Mouse (Mus musculus) embryonic facial prominence, embryonic 13.5 days (tissue): ENCODE results near the gene Arl15. TPM values are rescaled to one million over a fixed set of nuclear protein-coding genes. Genes with fewer than 3 reads are reported as not detected.

ENCODE experiments used
- ATAC-seq: fragments of 200-750 bp; cut with Nextera tagmentation; 2 replicates; pipeline ENCODE4 v1.8.0; 2017; ENCODE audit warnings: low read depth; ENCODE audit not compliant: insufficient number of reproducible peaks, insufficient read depth, low FRiP score, low TSS enrichment
- H3K27ac ChIP-seq: fragments of 300-500 bp; sonication (generic); 2 replicates; pipeline ENCODE4 v1.5.1; 2015; ENCODE audit warnings: moderate library complexity, mild to moderate bottlenecking, inconsistent platforms
- H3K27me3 ChIP-seq: fragments of 300-500 bp; sonication (generic); 2 replicates; pipeline ENCODE4 v1.6.1; 2015; ENCODE audit warnings: mild to moderate bottlenecking, inconsistent platforms
- H3K36me3 ChIP-seq: fragments of 300-500 bp; sonication (generic); 2 replicates; pipeline ENCODE4 v1.6.1; 2015; ENCODE audit warnings: mild to moderate bottlenecking, inconsistent platforms
- H3K4me1 ChIP-seq: fragments of 300-500 bp; sonication (generic); 2 replicates; pipeline ENCODE4 v1.6.1; 2015; ENCODE audit warnings: inconsistent platforms
- H3K4me2 ChIP-seq: fragments of 300-500 bp; sonication (generic); 2 replicates; pipeline ENCODE4 v1.6.1; 2015; ENCODE audit warnings: moderate library complexity, mild to moderate bottlenecking, inconsistent platforms
- H3K4me3 ChIP-seq: fragments of 300-500 bp; sonication (generic); 2 replicates; pipeline ENCODE4 v1.5.1; 2015; ENCODE audit warnings: mild to moderate bottlenecking, inconsistent platforms
- H3K9ac ChIP-seq: fragments of 300-500 bp; sonication (generic); 2 replicates; pipeline ENCODE4 v1.6.1; 2015; ENCODE audit warnings: mild to moderate bottlenecking, inconsistent platforms
- H3K9me3 ChIP-seq: fragments of 300-500 bp; sonication (generic); 2 replicates; pipeline ENCODE4 v1.6.1; 2016; ENCODE audit warnings: inconsistent platforms
- WGBS: fragments of 180-500 bp; shearing (Covaris S2); methylation state at CpG from one replicate; pipeline ENCODE4 v1.1.7; 2015; ENCODE audit warnings: mixed read lengths; 5-methylcytosine and 5-hydroxymethylcytosine counted together
- polyA plus RNA-seq: library from polyadenylated mRNA; unstranded; fragments of >200 nt; fragmentation: Nextera tagmentation; extraction: Ambion mirVana; gene quantifications from 2 replicates; pipeline ENCODE4 v1.2.1, GENCODE M21; 2015

Gene Arl15
- polyA plus RNA-seq, 1 experiment from 2014 or later, result 16.5 TPM

GRCm38 (mm10) chr13:114119816-114120215 lies 325.5 kb downstream of the Arl15 start:
- Histone ChIP-seq H3K4me3 (no peak overlapping the region), H3K4me1 (peaks cover 23% of the 10 kb centered on the region; the same call in 1 of the 2 replicates), H3K36me3 (no peaks in the 10 kb centered on the region), H3K9ac (no peak overlapping the region), H3K27me3 (no peaks in the 10 kb centered on the region), H3K9me3 (no peaks in the 10 kb centered on the region), H3K27ac (no peak overlapping the region; the same call in 1 of the 2 replicates), H3K4me2 (no peak overlapping the region)
- WGBS, result 50% methylated on average over 4 of the region's 4 CpGs
- no peak for ATAC-seq

DNA sequence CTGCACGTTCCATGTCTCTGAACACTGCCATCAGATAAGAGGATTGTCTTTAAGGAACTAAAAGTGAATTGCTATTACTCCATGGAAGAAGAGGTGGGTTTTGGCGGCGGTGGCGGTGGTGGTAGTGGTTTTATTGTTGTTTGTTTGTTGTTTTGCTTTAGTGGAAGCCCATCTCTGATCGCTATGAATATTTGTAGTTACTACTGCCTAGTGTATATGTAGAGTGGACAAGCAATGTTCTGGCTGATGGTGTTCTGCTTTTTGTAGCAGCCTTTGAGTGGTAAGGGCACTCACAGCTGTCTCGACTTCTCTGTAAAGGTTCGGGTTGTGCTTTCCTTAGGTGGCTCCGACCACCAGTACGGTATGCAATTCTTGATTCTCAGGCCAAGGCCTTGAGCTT lies 327.3 kb downstream of the Arl15 start:
- no peak for ATAC-seq
- Histone ChIP-seq H3K4me1 (peaks cover 23% of the 10 kb centered on the region; the same call in 1 of the 2 replicates), H3K9ac (no peak overlapping the region), H3K9me3 (no peaks in the 10 kb centered on the region), H3K27me3 (no peaks in the 10 kb centered on the region), H3K36me3 (no peaks in the 10 kb centered on the region), H3K27ac (no peak overlapping the region), H3K4me2 (no peak overlapping the region), H3K4me3 (no peak overlapping the region)
- WGBS, result 93% methylated on average over 9 of the region's 9 CpGs

DNA sequence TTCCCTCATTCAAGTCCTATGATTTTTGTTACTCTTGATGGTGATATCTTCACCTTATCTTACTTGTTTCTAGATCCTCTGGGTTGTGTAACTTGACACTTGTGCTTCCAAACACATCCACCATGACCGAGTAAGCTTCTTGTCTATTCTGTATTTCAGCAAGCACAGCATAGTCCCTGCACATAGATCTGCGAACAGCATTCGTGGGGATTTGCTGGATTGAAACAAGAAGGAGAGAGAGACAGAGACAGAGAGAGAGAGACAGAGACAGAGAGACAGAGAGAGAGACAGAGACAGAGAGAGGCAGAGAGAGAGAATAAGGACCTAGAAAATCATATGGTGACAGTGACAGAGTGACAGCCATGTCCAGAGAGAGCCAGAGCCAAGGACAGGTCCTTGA lies 329.1 kb downstream of the Arl15 start:
- no peak overlapping the region for H3K4me2 ChIP-seq
- no peak for ATAC-seq
- H3K27ac ChIP-seq, result no peak overlapping the region
- H3K9ac ChIP-seq, result no peak overlapping the region
- H3K9me3 ChIP-seq, result 0 out of 2 replicates have a peak, but pooled peaks cover 3% of the 10 kb centered on the region
- no peak overlapping the region for H3K4me3 ChIP-seq
- H3K36me3 ChIP-seq, result peaks cover 7% of the 10 kb centered on the region
- peaks cover 18% of the 10 kb centered on the region; the same call in 1 of the 2 replicates for H3K4me1 ChIP-seq
- WGBS, result 88% methylated on average over 3 of the region's 3 CpGs
- no peaks in the 10 kb centered on the region for H3K27me3 ChIP-seq

- Histone ChIP-seq H3K9ac (no peak overlapping the region), H3K4me2 (no peak overlapping the region), H3K4me3 (no peak overlapping the region), H3K4me1 (peaks cover 8% of the 10 kb centered on the region; the same call in 1 of the 2 replicates), H3K9me3 (0 out of 2 replicates have a peak, but pooled peaks cover 4% of the 10 kb centered on the region), H3K36me3 (peaks cover 7% of the 10 kb centered on the region), H3K27me3 (no peaks in the 10 kb centered on the region), H3K27ac (no peak overlapping the region)
- WGBS, result 91% methylated on average over 10 of the region's 10 CpGs
- no peak for ATAC-seq
Observed at GRCm38 (mm10) chr13:114124385-114124784, 330.1 kb downstream of the Arl15 start.

- H3K9ac ChIP-seq, result no peak overlapping the region
- no peak overlapping the region for H3K27ac ChIP-seq
- 74% methylated on average over 12 of the region's 12 CpGs for WGBS
- H3K9me3 ChIP-seq, result 0 out of 2 replicates have a peak, but pooled peaks cover 4% of the 10 kb centered on the region
- no peaks in the 10 kb centered on the region for H3K27me3 ChIP-seq
- ATAC-seq, result no peak
- H3K4me1 ChIP-seq, result peaks cover 4% of the 10 kb centered on the region; the same call in 1 of the 2 replicates
- H3K36me3 ChIP-seq, result peaks cover 7% of the 10 kb centered on the region
- H3K4me2 ChIP-seq, result no peak overlapping the region
- no peak overlapping the region for H3K4me3 ChIP-seq
Observed at GRCm38 (mm10) chr13:114124991-114125390, 330.7 kb downstream of the Arl15 start.

- Histone ChIP-seq H3K27ac (no peak overlapping the region), H3K36me3 (peaks cover 7% of the 10 kb centered on the region), H3K4me1 (no peaks in the 10 kb centered on the region), H3K4me3 (no peak overlapping the region), H3K9ac (no peak overlapping the region), H3K27me3 (no peaks in the 10 kb centered on the region), H3K9me3 (0 out of 2 replicates have a peak, but pooled peaks cover 4% of the 10 kb centered on the region), H3K4me2 (no peak overlapping the region)
- 89% methylated on average over 2 of the region's 2 CpGs for WGBS
- no peak for ATAC-seq
Observed at GRCm38 (mm10) chr13:114128366-114128765, 334.1 kb downstream of the Arl15 start.

DNA sequence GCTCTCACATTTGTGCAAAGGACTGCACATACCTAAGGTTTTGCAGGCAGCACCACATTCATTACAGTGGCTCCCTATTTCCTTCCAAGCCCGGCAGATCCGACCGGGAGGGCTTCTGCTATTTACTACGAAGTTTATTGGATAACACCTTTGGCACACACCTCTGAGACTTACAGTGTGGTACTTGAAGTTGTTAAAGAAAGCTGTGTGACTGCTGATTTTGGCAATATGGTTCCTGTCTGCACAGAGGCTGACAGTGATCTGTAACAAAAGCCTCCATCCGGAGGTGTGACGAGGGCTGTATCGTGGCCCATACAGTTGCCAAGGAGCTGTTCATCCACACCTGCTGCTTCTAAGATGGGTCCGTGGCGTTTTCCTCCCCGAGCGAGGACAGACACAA lies 335.7 kb downstream of the Arl15 start:
- H3K9ac ChIP-seq, result no peak overlapping the region

DNA sequence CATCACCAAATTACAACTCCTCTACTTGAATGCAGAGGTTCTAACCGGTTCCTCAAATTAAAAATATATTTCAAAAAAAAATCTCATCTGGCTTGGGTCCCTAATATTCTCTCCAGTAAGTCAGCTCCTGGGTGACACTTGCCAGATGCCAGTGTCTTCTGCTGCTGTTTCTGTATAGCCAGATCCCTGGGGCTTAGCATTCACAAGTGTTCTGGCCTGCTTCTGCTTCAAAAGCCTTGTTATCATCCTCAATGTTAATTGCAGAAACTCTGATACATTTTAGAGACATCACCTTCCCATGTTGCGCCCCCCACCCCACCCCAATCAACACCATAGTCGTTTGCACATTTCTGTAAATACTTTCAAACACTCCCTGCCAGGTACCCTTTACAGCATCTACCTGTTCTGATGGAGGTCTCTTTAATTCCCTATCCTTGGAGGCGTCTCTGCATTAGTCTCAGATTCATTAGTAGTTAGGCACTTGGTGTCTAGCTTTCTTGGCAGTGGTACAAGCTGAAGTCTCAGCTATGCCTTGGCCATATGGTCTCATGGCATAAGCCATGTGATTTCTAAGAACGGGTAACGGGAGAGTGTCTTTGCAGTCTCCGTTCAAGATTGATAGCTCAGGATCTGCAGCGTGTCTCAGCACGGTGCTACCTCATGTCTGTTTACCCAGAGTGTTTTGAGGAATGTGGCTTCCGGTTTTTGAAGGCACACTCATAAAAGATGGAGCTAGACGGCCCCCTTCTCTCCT lies 336.4 kb downstream of the Arl15 start:
- Histone ChIP-seq H3K4me1 (no peaks in the 10 kb centered on the region), H3K27me3 (no peaks in the 10 kb centered on the region), H3K36me3 (peaks cover 7% of the 10 kb centered on the region), H3K9me3 (0 out of 2 replicates have a peak, but pooled peaks cover 4% of the 10 kb centered on the region), H3K4me2 (no peak overlapping the region), H3K27ac (no peak overlapping the region), H3K4me3 (no peak overlapping the region), H3K9ac (no peak overlapping the region)
- 75% methylated on average over 11 of the region's 11 CpGs for WGBS
- ATAC-seq, result no peak

More for the DNA sequence above, 335.7 kb downstream of the Arl15 start:
- H3K9me3 ChIP-seq, result 0 out of 2 replicates have a peak, but pooled peaks cover 4% of the 10 kb centered on the region
- no peak overlapping the region for H3K4me2 ChIP-seq
- peaks cover 7% of the 10 kb centered on the region for H3K36me3 ChIP-seq
- no peak overlapping the region for H3K4me3 ChIP-seq
- WGBS, result 87% methylated on average over 11 of the region's 11 CpGs
- H3K4me1 ChIP-seq, result no peaks in the 10 kb centered on the region
- no peaks in the 10 kb centered on the region for H3K27me3 ChIP-seq
- no peak for ATAC-seq
- no peak overlapping the region for H3K27ac ChIP-seq

DNA sequence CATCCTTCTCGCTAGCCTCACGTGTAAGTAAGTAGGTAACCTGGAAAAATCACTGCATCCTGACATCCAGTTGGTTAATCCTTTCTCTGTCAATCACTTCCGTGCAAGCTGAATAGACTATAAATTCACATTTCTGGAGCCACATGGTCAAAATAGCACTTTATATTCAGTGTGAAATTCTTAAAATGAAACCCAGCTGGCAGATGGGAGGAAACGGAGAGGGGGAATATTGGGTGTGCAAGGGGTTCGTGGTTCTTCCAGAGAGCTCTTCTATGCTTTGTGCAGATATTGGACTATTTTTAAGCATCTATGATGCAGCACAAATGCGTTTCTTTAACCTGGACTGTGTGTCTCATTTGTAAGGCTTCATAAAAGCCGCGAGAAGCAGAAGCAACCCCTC lies 344.6 kb downstream of the Arl15 start:
- no peak for ATAC-seq
- H3K4me1 ChIP-seq, result peaks cover 16% of the 10 kb centered on the region
- H3K4me3 ChIP-seq, result no peak overlapping the region
- no peaks in the 10 kb centered on the region for H3K27me3 ChIP-seq
- H3K36me3 ChIP-seq, result no peaks in the 10 kb centered on the region
- WGBS, result 46% methylated on average over 8 of the region's 8 CpGs
- H3K27ac ChIP-seq, result no peak overlapping the region; the same call in 1 of the 2 replicates
- no peaks in the 10 kb centered on the region for H3K9me3 ChIP-seq
- H3K4me2 ChIP-seq, result peak overlapping the region; percentile 11; the same call in 1 of the 2 replicates
- no peak overlapping the region for H3K9ac ChIP-seq

DNA sequence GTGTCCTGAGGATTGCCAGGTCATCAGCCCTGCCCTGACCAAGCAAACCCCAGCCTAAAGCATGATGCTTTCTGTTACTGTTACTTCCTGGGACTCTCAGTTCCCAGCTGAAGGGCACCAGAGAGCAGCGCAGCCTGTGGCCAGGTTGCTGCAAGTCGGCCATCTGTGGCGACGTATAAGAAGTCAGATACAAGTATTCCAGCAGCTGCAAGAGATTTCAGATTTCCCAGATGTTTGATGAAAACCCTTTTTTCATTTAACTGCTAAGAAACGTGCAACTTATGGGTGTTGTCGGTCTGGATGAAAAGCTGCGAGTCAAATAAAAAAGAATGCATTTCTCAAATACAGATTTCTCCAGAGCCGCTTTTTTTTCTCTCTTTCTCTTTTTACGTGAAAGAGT lies 345.3 kb downstream of the Arl15 start:
- WGBS, result 49% methylated on average over 9 of the region's 9 CpGs
- no peak for ATAC-seq
- H3K36me3 ChIP-seq, result no peaks in the 10 kb centered on the region
- H3K9ac ChIP-seq, result no peak overlapping the region
- H3K4me1 ChIP-seq, result peaks cover 16% of the 10 kb centered on the region
- H3K9me3 ChIP-seq, result no peaks in the 10 kb centered on the region
- peak overlapping the region; percentile 11 for H3K4me2 ChIP-seq
- H3K27ac ChIP-seq, result no peak overlapping the region
- H3K27me3 ChIP-seq, result no peaks in the 10 kb centered on the region
- H3K4me3 ChIP-seq, result no peak overlapping the region

GRCm38 (mm10) chr13:114142826-114143225 lies 348.5 kb downstream of the Arl15 start:
- peaks cover 19% of the 10 kb centered on the region for H3K4me1 ChIP-seq
- no peak overlapping the region for H3K27ac ChIP-seq
- no peaks in the 10 kb centered on the region for H3K9me3 ChIP-seq
- H3K4me2 ChIP-seq, result no peak overlapping the region
- no peak overlapping the region for H3K9ac ChIP-seq
- H3K27me3 ChIP-seq, result no peaks in the 10 kb centered on the region
- H3K36me3 ChIP-seq, result no peaks in the 10 kb centered on the region
- no peak for ATAC-seq
- no peak overlapping the region for H3K4me3 ChIP-seq
- WGBS, result 75% methylated on average over 8 of the region's 8 CpGs

DNA sequence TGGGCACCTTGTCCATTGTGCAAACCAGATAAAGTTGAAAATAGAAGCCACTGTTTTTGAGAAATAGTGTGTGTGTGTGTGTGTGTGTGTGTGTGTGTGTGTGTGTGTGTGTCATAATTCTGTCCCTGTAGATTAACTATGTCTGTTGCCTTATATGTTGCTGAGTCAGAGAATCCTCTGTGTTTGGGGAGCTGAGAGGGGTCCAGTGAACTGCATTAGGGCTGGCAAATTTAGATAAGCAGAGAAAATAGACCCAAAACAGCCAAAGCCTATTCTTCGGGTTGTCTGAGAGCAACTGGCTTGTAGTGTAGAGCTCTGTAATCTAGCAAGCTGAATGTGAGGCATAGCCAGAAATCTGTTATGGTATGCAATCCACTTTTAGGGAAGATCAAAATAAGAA lies 348.9 kb downstream of the Arl15 start:
- Histone ChIP-seq H3K9me3 (no peaks in the 10 kb centered on the region), H3K27me3 (no peaks in the 10 kb centered on the region), H3K9ac (no peak overlapping the region), H3K36me3 (no peaks in the 10 kb centered on the region), H3K4me1 (peaks cover 19% of the 10 kb centered on the region), H3K4me2 (no peak overlapping the region), H3K4me3 (no peak overlapping the region), H3K27ac (no peak overlapping the region)
- ATAC-seq, result no peak
- 71% methylated on average over 1 of the region's 1 CpGs for WGBS
